Mouse (Mus musculus) midbrain, embryonic 10.5 days (tissue): ENCODE measurements around the gene Nxph3. TPM values are rescaled to one million over a fixed set of nuclear protein-coding genes. Genes with fewer than 3 reads are reported as not detected.
"Not testable (repeated sequence)": the region's sequence is repeated elsewhere in the genome, so short reads cannot be mapped to it uniquely, and the experiment has no call there.

Source experiments
- DNase-seq: peaks from one replicate; pipeline ENCODE4 v3.0.0-alpha.2; 2017; ENCODE audit warnings: low spot score
- H3K27ac ChIP-seq: fragments of 300-500 bp; sonication (generic); replicated peaks from 2 replicates; pipeline ENCODE4 v1.5.1; 2016; ENCODE audit warnings: mild to moderate bottlenecking
- H3K27me3 ChIP-seq: fragments of 300-500 bp; sonication (generic); 2 replicates; pipeline ENCODE4 v1.6.1; 2016; ENCODE audit warnings: low read depth, mild to moderate bottlenecking; ENCODE audit not compliant: poor library complexity, severe bottlenecking
- H3K36me3 ChIP-seq: fragments of 300-500 bp; sonication (generic); 2 replicates; pipeline ENCODE4 v1.6.1; 2016; ENCODE audit warnings: mild to moderate bottlenecking, moderate library complexity
- H3K4me1 ChIP-seq: fragments of 300-500 bp; sonication (generic); 2 replicates; pipeline ENCODE4 v1.6.1; 2016
- H3K4me3 ChIP-seq: fragments of 300-500 bp; sonication (generic); 2 replicates; pipeline ENCODE4 v1.5.1; 2016; ENCODE audit warnings: mild to moderate bottlenecking, moderate library complexity
- H3K9me3 ChIP-seq: fragments of 300-500 bp; sonication (generic); replicated peaks from 2 replicates; pipeline ENCODE4 v1.6.1; 2016; ENCODE audit warnings: mild to moderate bottlenecking
- WGBS: fragments of 180-500 bp; shearing (Covaris S2); methylation state at CpG from one replicate; pipeline ENCODE4 v1.1.7; 2016; 5-methylcytosine and 5-hydroxymethylcytosine counted together
- polyA plus RNA-seq: library from polyadenylated mRNA; unstranded; fragments of >200 nt; fragmentation: Nextera tagmentation; extraction: Ambion mirVana; gene quantifications from 2 replicates; pipeline ENCODE4 v1.2.1, GENCODE M21; 2016

The Nxph3 gene
- polyA plus RNA-seq, 1 experiment from 2014 or later, result 0.68 TPM

DNA sequence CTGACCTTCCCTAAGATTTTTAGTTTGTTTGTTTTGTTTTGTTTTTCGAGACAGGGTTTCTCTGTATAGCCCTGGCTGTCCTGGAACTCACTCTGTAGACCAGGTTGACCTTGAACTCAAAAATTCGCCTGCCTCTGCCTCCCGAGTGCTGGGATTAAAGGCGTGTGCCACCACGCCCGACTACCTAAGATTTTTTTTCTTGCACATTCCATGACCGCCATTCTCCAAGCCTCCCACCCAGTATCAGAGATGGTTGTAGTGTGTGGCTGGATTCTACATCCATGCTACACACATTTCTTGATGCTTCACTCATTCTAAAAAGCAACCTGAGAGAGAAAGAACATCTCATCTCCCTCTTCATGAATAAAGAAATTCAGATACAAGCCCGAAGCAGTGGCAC is 12.5 kb downstream of the Nxph3 start:
- WGBS, result 85% methylated on average over 8 of the region's 8 CpGs
- not testable (repeated sequence) for H3K27me3 ChIP-seq, H3K9me3 ChIP-seq, DNase-seq, H3K4me3 ChIP-seq, H3K27ac ChIP-seq
- Histone ChIP-seq H3K4me1 (peaks cover 24% of the 10 kb centered on the region), H3K36me3 (peaks cover 13% of the 10 kb centered on the region)

- no peak overlapping the region for H3K4me3 ChIP-seq
- H3K4me1 ChIP-seq, result peaks cover 19% of the 10 kb centered on the region
- H3K9me3 ChIP-seq, result no peaks in the 10 kb centered on the region
- no peaks in the 10 kb centered on the region for H3K27me3 ChIP-seq
- DNase-seq, result no peak
- H3K36me3 ChIP-seq, result peaks cover 17% of the 10 kb centered on the region
- WGBS, result 61% methylated on average over 3 of the region's 3 CpGs
- peak overlapping the region; percentile 33 for H3K27ac ChIP-seq
These were observed 13.5 kb downstream of the Nxph3 start for GRCm38 (mm10) chr11:95500836-95501235.

- Histone ChIP-seq H3K9me3 (no peaks in the 10 kb centered on the region), H3K4me1 (peaks cover 19% of the 10 kb centered on the region), H3K4me3 (no peak overlapping the region), H3K27ac (peak overlapping the region; percentile 33; the same call in 1 of the 2 replicates), H3K36me3 (peaks cover 20% of the 10 kb centered on the region), H3K27me3 (no peaks in the 10 kb centered on the region)
- no peak for DNase-seq
- WGBS, result 64% methylated on average over 4 of the region's 4 CpGs
These were observed 14.0 kb downstream of the Nxph3 start for GRCm38 (mm10) chr11:95500412-95500811.

GRCm38 (mm10) chr11:95497921-95498320 is 16.4 kb downstream of the Nxph3 start:
- H3K36me3 ChIP-seq, result peaks cover 45% of the 10 kb centered on the region
- H3K27ac ChIP-seq, result no peak overlapping the region
- H3K4me1 ChIP-seq, result peaks cover 14% of the 10 kb centered on the region
- no peak overlapping the region for H3K4me3 ChIP-seq
- no peak for DNase-seq
- H3K27me3 ChIP-seq, result no peaks in the 10 kb centered on the region
- no peaks in the 10 kb centered on the region for H3K9me3 ChIP-seq
- WGBS, result 84% methylated on average over 5 of the region's 5 CpGs

DNA sequence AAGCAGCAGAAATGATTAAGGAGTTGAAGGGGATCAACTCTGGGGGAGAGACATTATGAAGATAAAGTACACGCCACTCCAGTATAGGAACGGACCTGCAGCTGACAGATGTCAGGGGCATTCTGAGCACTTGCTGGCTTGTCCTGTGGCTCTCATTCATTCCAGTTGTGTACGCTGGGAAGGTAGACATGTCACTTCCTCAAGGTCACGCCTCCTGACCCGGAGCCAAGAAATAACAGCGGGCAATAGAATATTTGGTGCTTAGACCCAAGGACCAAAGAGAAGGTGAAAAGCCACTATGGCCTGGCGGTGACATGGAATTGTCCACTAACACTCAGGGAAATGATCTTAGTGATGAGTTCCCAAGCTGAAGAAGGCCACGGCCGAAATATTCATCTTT is 18.5 kb downstream of the Nxph3 start:
- DNase-seq, result no peak
- H3K27ac ChIP-seq, result no peak overlapping the region
- no peaks in the 10 kb centered on the region for H3K27me3 ChIP-seq
- no peak overlapping the region for H3K4me3 ChIP-seq
- peaks cover 15% of the 10 kb centered on the region for H3K4me1 ChIP-seq
- 93% methylated on average over 9 of the region's 9 CpGs for WGBS
- peaks cover 66% of the 10 kb centered on the region for H3K36me3 ChIP-seq
- H3K9me3 ChIP-seq, result no peaks in the 10 kb centered on the region

DNA sequence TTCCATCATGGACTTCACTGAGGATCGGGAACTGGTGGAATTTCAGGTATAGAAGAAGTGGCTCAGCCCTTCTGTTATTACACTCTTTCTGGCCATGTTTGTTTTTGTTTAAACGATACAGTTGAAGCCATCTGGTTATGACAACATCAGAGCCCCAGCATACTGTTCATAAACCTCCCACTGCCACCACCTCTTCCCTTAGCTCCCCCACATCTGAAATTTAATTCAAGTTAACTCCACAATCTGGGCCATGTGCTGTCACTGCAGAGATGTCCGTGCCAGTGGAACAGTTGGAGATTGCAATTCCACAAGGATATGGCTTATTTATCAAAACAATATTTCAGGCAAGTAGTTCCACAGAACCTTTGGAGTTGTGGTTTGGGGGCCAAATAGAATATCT is 20.0 kb downstream of the Nxph3 start:
- 92% methylated on average over 3 of the region's 3 CpGs for WGBS
- H3K4me3 ChIP-seq, result no peak overlapping the region
- H3K36me3 ChIP-seq, result peaks cover 79% of the 10 kb centered on the region
- H3K27me3 ChIP-seq, result no peaks in the 10 kb centered on the region
- H3K9me3 ChIP-seq, result no peaks in the 10 kb centered on the region
- peaks cover 6% of the 10 kb centered on the region; the same call in 1 of the 2 replicates for H3K4me1 ChIP-seq
- no peak for DNase-seq
- H3K27ac ChIP-seq, result no peak overlapping the region

DNA sequence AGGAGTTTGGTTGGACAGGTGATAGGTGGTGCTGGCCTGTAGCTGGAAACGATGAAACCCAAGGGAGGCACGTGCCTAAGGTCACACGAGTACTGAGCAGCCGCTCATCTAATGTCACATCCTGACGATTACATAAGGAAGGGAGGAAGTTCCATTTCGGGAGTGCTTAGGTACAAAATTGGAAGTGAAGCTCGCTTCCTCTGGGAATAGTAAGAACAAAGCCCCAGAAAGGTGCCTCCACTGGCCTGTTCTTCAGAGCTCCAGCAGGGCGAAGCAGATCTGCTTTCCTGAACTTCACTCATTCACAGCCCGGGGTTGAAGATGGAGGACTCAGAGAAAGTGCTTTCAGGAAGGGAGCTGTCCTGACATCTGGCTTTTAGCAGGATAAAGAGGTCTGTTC is 20.4 kb downstream of the Nxph3 start:
- Histone ChIP-seq H3K27ac (no peak overlapping the region), H3K9me3 (no peaks in the 10 kb centered on the region), H3K4me1 (peaks cover 6% of the 10 kb centered on the region; the same call in 1 of the 2 replicates), H3K4me3 (no peak overlapping the region), H3K36me3 (peaks cover 81% of the 10 kb centered on the region), H3K27me3 (no peaks in the 10 kb centered on the region)
- DNase-seq, result no peak
- WGBS, result 90% methylated on average over 9 of the region's 9 CpGs

- 75% methylated on average over 4 of the region's 4 CpGs for WGBS
These were observed 21.4 kb downstream of the Nxph3 start for GRCm38 (mm10) chr11:95493010-95493409.

DNA sequence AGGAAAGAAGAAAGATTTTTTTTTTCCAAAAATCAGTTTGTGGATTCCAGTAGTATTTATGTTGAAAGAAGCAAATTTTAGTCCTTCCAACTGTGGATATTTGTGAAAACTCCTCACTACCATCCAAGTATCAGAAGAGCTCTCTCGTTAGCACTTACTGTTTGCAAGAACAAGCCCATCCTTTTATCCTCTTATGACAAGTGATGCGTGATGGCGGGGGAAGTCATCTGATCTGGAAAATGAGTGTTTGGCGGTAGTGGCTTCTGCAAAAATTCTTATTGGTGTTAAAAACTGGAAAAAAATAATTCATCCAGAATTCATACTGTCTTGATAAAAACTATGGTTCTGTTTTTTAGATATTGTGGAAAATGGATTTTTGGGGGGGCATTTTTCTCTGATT is 22.1 kb downstream of the Nxph3 start:
- no peak overlapping the region for H3K4me3 ChIP-seq
- H3K4me1 ChIP-seq, result peaks cover 6% of the 10 kb centered on the region; the same call in 1 of the 2 replicates
- H3K27ac ChIP-seq, result no peak overlapping the region
- H3K36me3 ChIP-seq, result peaks cover 86% of the 10 kb centered on the region
- 71% methylated on average over 4 of the region's 4 CpGs for WGBS
- DNase-seq, result no peak
- H3K27me3 ChIP-seq, result no peaks in the 10 kb centered on the region
- H3K9me3 ChIP-seq, result no peaks in the 10 kb centered on the region

More at GRCm38 (mm10) chr11:95493010-95493409, 21.4 kb downstream of the Nxph3 start:
- Histone ChIP-seq H3K36me3 (peaks cover 87% of the 10 kb centered on the region), H3K9me3 (no peaks in the 10 kb centered on the region), H3K27me3 (no peaks in the 10 kb centered on the region), H3K4me3 (no peak overlapping the region), H3K27ac (no peak overlapping the region), H3K4me1 (peaks cover 6% of the 10 kb centered on the region; the same call in 1 of the 2 replicates)
- DNase-seq, result no peak

DNA sequence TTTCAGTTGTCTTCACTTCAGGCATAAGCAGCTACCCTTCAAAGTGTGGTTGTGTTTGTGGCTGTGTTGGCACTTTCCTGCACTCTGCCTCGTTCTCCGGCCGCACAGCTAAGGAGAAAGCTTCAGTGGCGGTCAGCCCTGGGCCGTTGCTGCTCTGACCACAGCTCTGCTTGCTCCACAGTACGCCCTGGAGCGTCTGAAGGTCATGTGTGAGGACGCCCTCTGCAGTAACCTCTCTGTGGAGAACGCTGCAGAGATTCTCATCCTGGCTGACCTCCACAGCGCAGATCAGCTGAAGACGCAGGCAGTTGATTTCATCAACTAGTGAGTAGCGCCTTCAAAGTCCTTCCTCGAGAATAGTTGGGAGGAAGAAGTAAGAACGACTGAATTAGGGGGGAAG is 24.3 kb downstream of the Nxph3 start:
- no peaks in the 10 kb centered on the region for H3K27me3 ChIP-seq
- peaks cover 6% of the 10 kb centered on the region; the same call in 1 of the 2 replicates for H3K4me1 ChIP-seq
- no peak overlapping the region for H3K4me3 ChIP-seq
- WGBS, result 87% methylated on average over 14 of the region's 14 CpGs
- DNase-seq, result no peak
- H3K36me3 ChIP-seq, result peaks cover 97% of the 10 kb centered on the region
- no peaks in the 10 kb centered on the region for H3K9me3 ChIP-seq
- no peak overlapping the region for H3K27ac ChIP-seq

DNA sequence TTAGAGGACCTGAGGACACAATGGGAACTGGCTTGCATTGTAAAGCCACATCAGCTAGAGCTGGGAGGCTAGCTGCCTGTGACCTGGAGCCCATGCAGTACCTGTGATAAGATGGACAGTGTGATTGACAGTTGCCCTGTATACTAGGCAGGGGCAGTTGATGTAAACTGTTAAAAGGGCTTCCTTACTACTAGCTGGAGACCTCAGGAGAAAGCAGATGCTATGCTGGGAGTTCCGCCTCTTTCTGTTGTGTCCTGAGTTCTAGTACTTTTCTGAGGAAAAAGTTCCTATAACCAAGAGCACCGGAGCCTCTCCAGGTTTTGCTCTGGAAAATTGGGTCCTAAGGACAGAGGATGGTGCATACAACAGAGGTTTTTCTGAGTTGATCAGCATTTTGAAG is 27.1 kb downstream of the Nxph3 start:
- WGBS, result 94% methylated on average over 2 of the region's 2 CpGs
- peaks cover 6% of the 10 kb centered on the region; the same call in 1 of the 2 replicates for H3K4me1 ChIP-seq
- no peaks in the 10 kb centered on the region for H3K9me3 ChIP-seq
- H3K27ac ChIP-seq, result no peak overlapping the region
- no peak overlapping the region for H3K4me3 ChIP-seq
- no peaks in the 10 kb centered on the region for H3K27me3 ChIP-seq
- no peak for DNase-seq
- H3K36me3 ChIP-seq, result peaks cover 97% of the 10 kb centered on the region

DNA sequence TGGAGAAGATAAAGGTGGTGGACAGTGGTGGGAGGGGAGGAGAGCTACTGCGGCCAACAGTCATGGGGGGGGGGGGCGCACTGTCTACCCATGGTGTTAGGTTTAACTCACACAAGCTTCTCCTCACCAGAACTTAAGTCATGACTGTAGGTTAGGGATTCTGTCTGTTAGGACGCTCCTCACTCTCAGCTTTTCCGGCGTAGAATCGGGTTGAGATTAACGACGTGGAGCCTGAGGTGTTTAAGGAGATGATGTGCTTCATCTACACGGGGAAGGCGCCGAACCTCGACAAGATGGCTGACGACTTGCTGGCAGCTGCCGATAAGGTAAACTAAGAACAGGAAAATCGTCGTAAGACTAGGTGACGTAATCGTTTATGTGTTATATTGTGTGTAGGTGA is 28.7 kb downstream of the Nxph3 start:
- no peak for DNase-seq
- H3K27ac ChIP-seq, result no peak overlapping the region

GRCm38 (mm10) chr11:95480662-95481061 is 33.7 kb downstream of the Nxph3 start:
- DNase-seq, result no peak
- H3K36me3 ChIP-seq, result peaks cover 73% of the 10 kb centered on the region

More for the DNA sequence above, 28.7 kb downstream of the Nxph3 start:
- H3K4me1 ChIP-seq, result no peaks in the 10 kb centered on the region
- H3K4me3 ChIP-seq, result no peak overlapping the region
- peaks cover 86% of the 10 kb centered on the region for H3K36me3 ChIP-seq
- H3K27me3 ChIP-seq, result no peaks in the 10 kb centered on the region
- H3K9me3 ChIP-seq, result no peaks in the 10 kb centered on the region
- 95% methylated on average over 18 of the region's 18 CpGs for WGBS

DNA sequence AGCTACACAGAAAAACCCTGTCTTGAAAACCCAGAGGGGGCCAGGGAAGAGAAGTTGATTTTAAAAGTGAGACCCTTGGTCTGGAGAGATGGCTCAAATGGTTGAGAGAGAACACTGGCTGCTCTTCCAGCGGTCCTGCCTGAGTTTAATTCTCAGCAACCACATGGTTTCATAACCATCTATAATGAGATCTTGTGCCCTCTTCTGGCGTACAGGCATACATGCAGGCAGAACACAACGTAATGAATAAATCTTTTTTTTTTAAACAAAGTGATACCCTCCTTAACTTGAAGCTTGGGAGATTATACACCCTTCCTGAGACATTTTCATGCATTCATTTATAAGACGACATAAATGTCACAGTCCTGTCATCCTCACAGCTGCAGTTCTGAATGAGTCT is 34.9 kb downstream of the Nxph3 start:
- WGBS, result 89% methylated on average over 4 of the region's 4 CpGs
- H3K4me1 ChIP-seq, result no peaks in the 10 kb centered on the region
- no peak overlapping the region for H3K4me3 ChIP-seq
- no peaks in the 10 kb centered on the region for H3K9me3 ChIP-seq
- DNase-seq, result no peak
- no peaks in the 10 kb centered on the region for H3K27me3 ChIP-seq
- peaks cover 72% of the 10 kb centered on the region for H3K36me3 ChIP-seq
- H3K27ac ChIP-seq, result no peak overlapping the region

More at GRCm38 (mm10) chr11:95480662-95481061, 33.7 kb downstream of the Nxph3 start:
- H3K27me3 ChIP-seq, result no peaks in the 10 kb centered on the region
- no peak overlapping the region for H3K27ac ChIP-seq
- no peaks in the 10 kb centered on the region for H3K9me3 ChIP-seq
- no peak overlapping the region for H3K4me3 ChIP-seq
- WGBS, result 92% methylated on average over 4 of the region's 4 CpGs
- no peaks in the 10 kb centered on the region for H3K4me1 ChIP-seq
